Mouse (Mus musculus) heart, postnatal 0 days (tissue): ENCODE measurements around the gene Vmn1r4. TPM values are rescaled to one million over a fixed set of nuclear protein-coding genes. Genes with fewer than 3 reads are reported as not detected.

ENCODE experiments used
- ATAC-seq: fragments of 200-750 bp; cut with Nextera tagmentation; 2 replicates; pipeline ENCODE4 v1.8.0; 2017; ENCODE audit warnings: low read depth, moderate number of reproducible peaks, moderate library complexity; ENCODE audit not compliant: insufficient read depth
- DNase-seq: peaks from one replicate; pipeline ENCODE4 v3.0.0-alpha.2; 2016; ENCODE audit warnings: low spot score
- H3K27ac ChIP-seq: fragments of 300-500 bp; sonication (generic); 2 replicates; pipeline ENCODE4 v1.5.1; 2014; ENCODE audit warnings: low read depth, mild to moderate bottlenecking
- H3K27me3 ChIP-seq: fragments of 300-500 bp; sonication (generic); 2 replicates; pipeline ENCODE4 v1.6.1; 2014; ENCODE audit warnings: low read length, mixed read lengths; ENCODE audit not compliant: control insufficient read depth, insufficient read depth
- H3K36me3 ChIP-seq: fragments of 300-500 bp; sonication (generic); replicated peaks from 2 replicates; pipeline ENCODE4 v1.6.1; 2014; ENCODE audit warnings: low read length, mixed read lengths; ENCODE audit not compliant: control insufficient read depth, insufficient read depth
- H3K4me1 ChIP-seq: fragments of 300-500 bp; sonication (generic); 2 replicates; pipeline ENCODE4 v1.6.1; 2014; ENCODE audit warnings: antibody characterized with exemption; ENCODE audit not compliant: control insufficient read depth, insufficient read depth
- H3K4me2 ChIP-seq: fragments of 300-500 bp; sonication (generic); 2 replicates; pipeline ENCODE4 v1.6.1; 2014; ENCODE audit warnings: low read depth, mild to moderate bottlenecking, low read length, moderate library complexity
- H3K4me3 ChIP-seq: fragments of 300-500 bp; sonication (generic); 2 replicates; pipeline ENCODE4 v1.5.1; 2014; ENCODE audit warnings: low read depth, low read length
- H3K9ac ChIP-seq: fragments of 300-500 bp; sonication (generic); replicated peaks from 2 replicates; pipeline ENCODE4 v1.6.1; 2014; ENCODE audit warnings: low read depth, low read length, mixed read lengths
- H3K9me3 ChIP-seq: fragments of 300-500 bp; sonication (generic); replicated peaks from 2 replicates; pipeline ENCODE4 v1.6.1; 2016; ENCODE audit warnings: low read length; ENCODE audit not compliant: control insufficient read depth
- CTCF ChIP-seq: IDR thresholded peaks from 2 replicates; pipeline ENCODE4 v1.5.1; 2016; ENCODE audit warnings: antibody characterized with exemption, control low read depth, low read depth
- EP300 ChIP-seq: IDR thresholded peaks from 2 replicates; pipeline ENCODE4 v1.6.1; 2016; ENCODE audit warnings: antibody characterized with exemption, low read depth
- WGBS: fragments of 180-500 bp; shearing (Covaris S2); extraction: QIAGEN DNeasy Blood & Tissue Kit; methylation state at CpG from one replicate; pipeline ENCODE4 v1.1.7; 2014; 5-methylcytosine and 5-hydroxymethylcytosine counted together
- polyA plus RNA-seq: library from polyadenylated mRNA; unstranded; fragments of >200 nt; fragmentation: Nextera tagmentation; extraction: Ambion mirVana; gene quantifications from 2 replicates; pipeline ENCODE4 v1.2.1, GENCODE M21; 2015
- total RNA-seq: library from RNA; depleted of rRNA; stranded (reverse); fragments of >200 nt; gene quantifications from 2 replicates; pipeline ENCODE4 v1.2.3, GENCODE M21; 2014; ENCODE audit warnings: low replicate concordance

Gene Vmn1r4
- total and polyA plus RNA-seq, 2 experiments from 2014 or later: 0.19 TPM; not detected in 1

GRCm38 (mm10) chr6:56890762-56891161 is 33.1 kb upstream of the Vmn1r4 start:
- Histone ChIP-seq H3K27me3 (no peaks in the 10 kb centered on the region), H3K36me3 (peaks cover 59% of the 10 kb centered on the region), H3K9me3 (no peaks in the 10 kb centered on the region), H3K4me1 (no peaks in the 10 kb centered on the region), H3K9ac (no peak overlapping the region), H3K4me3 (no peak overlapping the region), H3K4me2 (no peak overlapping the region), H3K27ac (no peak overlapping the region)
- no peak for TF ChIP-seq EP300
- no peak for TF ChIP-seq CTCF
- WGBS: 88% methylated on average over 2 of the region's 2 CpGs
- no peak for DNase-seq
- ATAC-seq: no peak

DNA sequence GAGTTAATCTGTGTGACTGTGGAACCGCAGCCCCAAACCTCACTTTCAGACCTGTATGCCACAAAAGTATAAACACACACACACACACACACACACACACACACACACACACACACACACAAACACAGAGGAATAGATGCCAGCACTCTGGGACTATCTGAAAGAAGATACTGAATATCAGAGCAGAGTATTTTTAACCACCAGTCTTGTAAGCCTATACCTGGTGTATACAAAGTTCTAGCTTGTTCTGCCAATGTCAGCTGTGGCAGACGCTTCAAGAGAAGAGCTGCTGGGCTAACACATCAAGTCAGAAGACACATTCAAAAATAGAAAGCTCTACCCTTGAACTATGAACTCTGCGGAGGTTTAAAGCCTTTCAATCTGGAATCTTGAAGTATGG is 24.2 kb upstream of the Vmn1r4 start:
- Histone ChIP-seq H3K4me3 (peak overlapping the region; percentile 49), H3K27me3 (no peaks in the 10 kb centered on the region), H3K36me3 (0 out of 2 replicates have a peak, but pooled peaks cover 6% of the 10 kb centered on the region), H3K9ac (peak overlapping the region; percentile 48; the same call in 1 of the 2 replicates), H3K27ac (peak overlapping the region; percentile 72), H3K9me3 (no peaks in the 10 kb centered on the region), H3K4me2 (peak overlapping the region; percentile 71), H3K4me1 (peaks cover 11% of the 10 kb centered on the region)
- DNase-seq: peak; percentile 79
- WGBS: 35% methylated on average over 3 of the region's 3 CpGs
- TF ChIP-seq CTCF: no peak
- TF ChIP-seq EP300: 0 out of 2 replicates have a peak, but pooled peaks have one; percentile 31
- ATAC-seq: peak; percentile 45

DNA sequence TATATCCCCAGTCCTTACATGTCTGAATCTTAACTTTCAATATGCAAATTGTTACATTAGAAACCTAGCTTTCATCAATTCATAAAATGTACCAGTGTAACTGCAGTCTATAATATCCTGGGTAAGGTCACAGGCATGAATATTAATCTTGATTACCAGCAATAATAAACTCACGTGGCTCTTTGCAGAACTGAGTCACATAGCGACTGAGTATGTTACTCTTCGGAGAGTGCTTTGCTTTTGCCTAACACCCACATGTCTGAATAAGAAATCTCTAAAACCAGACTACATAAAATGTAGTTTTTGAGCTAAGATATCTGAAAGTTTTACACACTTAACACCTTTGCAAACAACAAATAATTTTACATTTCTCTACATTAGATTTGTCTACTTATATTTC is 22.5 kb upstream of the Vmn1r4 start:
- ATAC-seq (no peak), DNase-seq (no peak)
- Histone ChIP-seq H3K9me3 (no peaks in the 10 kb centered on the region), H3K4me2 (peak overlapping the region; percentile 71), H3K4me1 (peaks cover 18% of the 10 kb centered on the region), H3K36me3 (0 out of 2 replicates have a peak, but pooled peaks cover 6% of the 10 kb centered on the region), H3K4me3 (peak overlapping the region; percentile 49), H3K27me3 (no peaks in the 10 kb centered on the region), H3K27ac (peak overlapping the region; percentile 83), H3K9ac (peak overlapping the region; percentile 27)
- WGBS: 32% methylated on average over 3 of the region's 3 CpGs
- TF ChIP-seq CTCF (no peak), EP300 (no peak)

DNA sequence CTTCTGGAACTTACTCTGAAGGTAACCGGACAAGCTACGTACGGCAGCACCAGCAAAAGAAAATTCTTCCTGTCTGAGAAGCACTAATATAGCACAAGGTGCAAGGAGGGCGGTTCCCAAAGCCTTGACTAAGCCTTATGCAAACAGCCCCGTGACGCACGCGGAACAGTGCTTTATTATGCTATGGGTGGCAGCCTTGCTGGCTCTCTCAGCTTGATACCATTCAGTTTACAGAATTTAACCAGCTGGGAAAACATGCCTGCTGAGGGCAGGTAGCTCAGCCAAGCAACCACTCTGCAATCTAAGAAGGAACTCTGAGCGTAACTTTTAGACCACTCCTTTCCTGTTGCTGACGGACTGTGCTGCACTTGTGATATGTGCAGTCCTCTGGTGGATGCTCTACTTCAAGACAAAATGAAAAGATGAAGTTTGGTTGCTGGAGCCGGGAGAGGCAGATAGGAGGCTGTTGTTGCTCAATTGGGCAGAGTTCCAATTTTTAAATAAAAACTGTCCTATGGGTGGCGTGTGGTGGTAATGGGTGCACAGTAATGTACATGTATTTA is 21.9 kb upstream of the Vmn1r4 start:
- ATAC-seq (peak; percentile 68), DNase-seq (peak; percentile 72)
- Histone ChIP-seq H3K4me2 (peak overlapping the region; percentile 71), H3K4me3 (peak overlapping the region; percentile 49), H3K27ac (peak overlapping the region; percentile 83), H3K9ac (peak overlapping the region; percentile 44; the same call in 1 of the 2 replicates), H3K4me1 (peaks cover 20% of the 10 kb centered on the region), H3K9me3 (no peaks in the 10 kb centered on the region), H3K27me3 (no peaks in the 10 kb centered on the region), H3K36me3 (0 out of 2 replicates have a peak, but pooled peaks cover 6% of the 10 kb centered on the region)
- TF ChIP-seq CTCF: no peak
- no peak for TF ChIP-seq EP300
- 13% methylated on average over 12 of the region's 12 CpGs for whole genome bisulfite sequencing

DNA sequence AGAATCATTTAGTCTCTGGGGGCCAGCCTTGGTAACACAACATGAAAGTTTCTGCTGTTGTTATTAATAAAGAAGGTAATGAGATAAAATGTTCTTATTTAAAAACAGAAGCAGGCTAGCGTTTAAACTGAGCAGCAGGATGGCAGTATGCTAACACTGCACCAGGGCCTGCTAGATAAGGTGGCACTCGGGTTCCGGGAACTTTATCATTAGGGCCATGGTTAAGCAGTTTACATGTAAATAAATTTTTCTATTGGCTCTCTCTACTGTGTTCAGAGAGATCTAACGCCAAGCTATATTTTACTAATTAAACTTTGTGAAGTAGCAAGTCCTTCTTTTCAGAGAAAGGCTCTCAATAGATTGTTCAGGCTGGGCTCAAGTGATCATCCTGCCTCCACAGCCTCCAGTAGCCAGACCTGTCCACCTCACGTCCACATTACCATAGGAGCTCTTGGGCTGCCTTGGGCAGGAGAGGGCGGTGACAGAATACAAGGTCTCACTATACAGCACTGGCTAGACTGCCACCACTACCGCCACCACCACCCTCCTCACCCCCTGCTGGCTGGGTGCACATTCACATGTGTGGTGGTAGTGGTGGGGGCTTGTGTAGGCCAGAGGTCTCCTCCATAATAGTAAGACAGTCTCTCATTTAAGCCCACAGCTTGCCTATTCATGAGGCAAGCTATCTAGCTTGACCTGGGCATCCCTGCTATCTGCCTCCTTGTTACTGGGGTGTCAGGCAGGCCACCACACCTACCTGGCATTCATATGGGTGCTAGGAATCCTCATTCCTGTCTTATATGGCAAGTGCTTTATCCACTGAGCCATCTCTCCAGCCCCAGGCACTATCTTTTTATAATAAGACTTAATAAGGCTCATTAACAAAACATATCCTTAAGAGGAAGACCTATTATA is 21.0 kb upstream of the Vmn1r4 start:
- Histone ChIP-seq H3K4me3 (0 out of 2 replicates have a peak overlapping the region, but pooled peaks have one; percentile 49), H3K27me3 (no peaks in the 10 kb centered on the region), H3K4me1 (peaks cover 20% of the 10 kb centered on the region), H3K9ac (no peak overlapping the region), H3K4me2 (peak overlapping the region; percentile 71), H3K36me3 (no peaks in the 10 kb centered on the region), H3K27ac (peak overlapping the region; percentile 83), H3K9me3 (no peaks in the 10 kb centered on the region)
- ATAC-seq (peak; percentile 47), DNase-seq (peak; percentile 55)
- 43% methylated on average over 7 of the region's 7 CpGs for WGBS
- TF ChIP-seq CTCF: peak; percentile 4; the same call in 1 of the 2 replicates
- TF ChIP-seq EP300: no peak
